Mouse (Mus musculus) neural tube, embryonic 14.5 days (tissue): ENCODE data around the gene Cuzd1. TPM values are rescaled to one million over a fixed set of nuclear protein-coding genes. Genes with fewer than 3 reads are reported as not detected.

ENCODE experiments used
- ATAC-seq: fragments of 200-750 bp; cut with Nextera tagmentation; 2 replicates; pipeline ENCODE4 v1.8.0; 2017; ENCODE audit warnings: low read depth, mild to moderate bottlenecking, moderate TSS enrichment, moderate library complexity
- H3K27ac ChIP-seq: fragments of 300-500 bp; sonication (generic); 2 replicates; pipeline ENCODE4 v1.5.1; 2014; ENCODE audit warnings: low read depth, mild to moderate bottlenecking, control low read depth, low read length, moderate library complexity, mixed read lengths
- H3K27me3 ChIP-seq: fragments of 300-500 bp; sonication (generic); 2 replicates; pipeline ENCODE4 v1.6.1; 2014; ENCODE audit warnings: low read length; ENCODE audit not compliant: control insufficient read depth, insufficient read depth
- H3K36me3 ChIP-seq: fragments of 300-500 bp; sonication (generic); 2 replicates; pipeline ENCODE4 v1.6.1; 2014; ENCODE audit warnings: low read length, mixed read lengths; ENCODE audit not compliant: control insufficient read depth, insufficient read depth
- H3K4me1 ChIP-seq: fragments of 300-500 bp; sonication (generic); 2 replicates; pipeline ENCODE4 v1.6.1; 2014; ENCODE audit warnings: low read length; ENCODE audit not compliant: control insufficient read depth, insufficient read depth
- H3K4me2 ChIP-seq: fragments of 300-500 bp; sonication (generic); 2 replicates; pipeline ENCODE4 v1.6.1; 2014; ENCODE audit warnings: mild to moderate bottlenecking, low read depth, low read length, control low read depth
- H3K4me3 ChIP-seq: fragments of 300-500 bp; sonication (generic); 2 replicates; pipeline ENCODE4 v1.5.1; 2014; ENCODE audit warnings: low read depth, low read length, control low read depth, mixed read lengths
- H3K9ac ChIP-seq: fragments of 300-500 bp; sonication (generic); replicated peaks from 2 replicates; pipeline ENCODE4 v1.6.1; 2014; ENCODE audit warnings: low read depth, mild to moderate bottlenecking, control low read depth, low read length, mixed read lengths
- H3K9me3 ChIP-seq: fragments of 300-500 bp; sonication (generic); 2 replicates; pipeline ENCODE4 v1.6.1; 2016; ENCODE audit warnings: low read length; ENCODE audit not compliant: control insufficient read depth
- WGBS: fragments of 180-500 bp; shearing (Covaris S2); extraction: QIAGEN DNeasy Blood & Tissue Kit; methylation state at CpG from one replicate; pipeline ENCODE4 v1.1.7; 2014; 5-methylcytosine and 5-hydroxymethylcytosine counted together
- polyA plus RNA-seq: library from polyadenylated mRNA; unstranded; fragments of >200 nt; fragmentation: Nextera tagmentation; extraction: Ambion mirVana; gene quantifications from 2 replicates; pipeline ENCODE4 v1.2.1, GENCODE M21; 2014

Gene Cuzd1
- polyA plus RNA-seq, 1 experiment from 2014 or later, result not detected

- no peak overlapping the region for H3K9ac ChIP-seq
- no peaks in the 10 kb centered on the region for H3K9me3 ChIP-seq
- peaks cover 6% of the 10 kb centered on the region; the same call in 1 of the 2 replicates for H3K36me3 ChIP-seq
- ATAC-seq, result no peak
- H3K4me1 ChIP-seq, result no peaks in the 10 kb centered on the region
- H3K27me3 ChIP-seq, result no peaks in the 10 kb centered on the region
- no peak overlapping the region for H3K4me3 ChIP-seq
- no peak overlapping the region for H3K27ac ChIP-seq
- no peak overlapping the region for H3K4me2 ChIP-seq
- WGBS, result 38% methylated on average over 8 of the region's 8 CpGs
Observed at GRCm38 (mm10) chr7:131337502-131338068, 15.5 kb upstream of the Cuzd1 start.

GRCm38 (mm10) chr7:131333564-131333963 is 11.5 kb upstream of the Cuzd1 start, which contains the start of gene Fam24a:
Gene Fam24a (plus strand): TSS chr7:131333864.
- Histone ChIP-seq H3K4me2 (no peak within 1 kb of the TSS), H3K4me3 (no peak within 1 kb of the TSS), H3K4me1 (no peaks in the 10 kb centered on the region), H3K9me3 (no peaks in the 10 kb centered on the region), H3K27me3 (no peaks in the 10 kb centered on the region), H3K36me3 (no peaks in the 10 kb centered on the region), H3K9ac (no peak within 1 kb of the TSS), H3K27ac (no peak within 1 kb of the TSS)
- WGBS, result 55% methylated on average over 1 of the region's 1 CpGs
- no peak for ATAC-seq

GRCm38 (mm10) chr7:131331688-131332087 is 9.6 kb upstream of the Cuzd1 start:
- Histone ChIP-seq H3K9me3 (no peaks in the 10 kb centered on the region), H3K36me3 (no peaks in the 10 kb centered on the region), H3K27me3 (no peaks in the 10 kb centered on the region), H3K4me2 (no peak overlapping the region), H3K27ac (no peak overlapping the region), H3K4me3 (no peak overlapping the region), H3K9ac (no peak overlapping the region), H3K4me1 (no peaks in the 10 kb centered on the region)
- 85% methylated on average over 2 of the region's 2 CpGs for WGBS
- no peak for ATAC-seq

- WGBS, result 96% methylated on average over 5 of the region's 5 CpGs
- no peak for ATAC-seq
Observed at GRCm38 (mm10) chr7:131329416-131329815, 7.3 kb upstream of the Cuzd1 start, which contains the start of gene Fam24b. Gene Fam24b (minus strand): TSS chr7:131329516.

GRCm38 (mm10) chr7:131327054-131327453 is 5.0 kb upstream of the Cuzd1 start:
- Histone ChIP-seq H3K9me3 (no peaks in the 10 kb centered on the region), H3K4me1 (no peaks in the 10 kb centered on the region), H3K27ac (no peak overlapping the region), H3K4me2 (no peak overlapping the region), H3K27me3 (no peaks in the 10 kb centered on the region), H3K9ac (no peak overlapping the region), H3K36me3 (no peaks in the 10 kb centered on the region), H3K4me3 (no peak overlapping the region)
- no peak for ATAC-seq
- WGBS, result 96% methylated on average over 5 of the region's 5 CpGs

More at GRCm38 (mm10) chr7:131329416-131329815, 7.3 kb upstream of the Cuzd1 start, which contains the start of gene Fam24b:
- H3K27ac ChIP-seq, result no peak within 1 kb of the TSS
- no peaks in the 10 kb centered on the region for H3K27me3 ChIP-seq
- H3K9me3 ChIP-seq, result no peaks in the 10 kb centered on the region
- no peak within 1 kb of the TSS for H3K4me2 ChIP-seq
- no peaks in the 10 kb centered on the region for H3K36me3 ChIP-seq
- no peak within 1 kb of the TSS for H3K4me3 ChIP-seq
- H3K4me1 ChIP-seq, result no peaks in the 10 kb centered on the region
- no peak within 1 kb of the TSS for H3K9ac ChIP-seq

- no peaks in the 10 kb centered on the region for H3K27me3 ChIP-seq
- H3K27ac ChIP-seq, result no peak overlapping the region
- H3K4me1 ChIP-seq, result no peaks in the 10 kb centered on the region
- WGBS, result 88% methylated on average over 6 of the region's 7 CpGs
- no peak overlapping the region for H3K4me2 ChIP-seq
- ATAC-seq, result no peak
- no peak overlapping the region for H3K4me3 ChIP-seq
- H3K9ac ChIP-seq, result no peak overlapping the region
- H3K9me3 ChIP-seq, result no peaks in the 10 kb centered on the region
- H3K36me3 ChIP-seq, result no peaks in the 10 kb centered on the region
Observed at GRCm38 (mm10) chr7:131318340-131318739, 3.8 kb downstream of the Cuzd1 start.

- no peak for ATAC-seq
- no peaks in the 10 kb centered on the region for H3K9me3 ChIP-seq
- H3K4me2 ChIP-seq, result no peak overlapping the region
- H3K9ac ChIP-seq, result no peak overlapping the region
- H3K4me1 ChIP-seq, result no peaks in the 10 kb centered on the region
- no peak overlapping the region for H3K27ac ChIP-seq
- no peaks in the 10 kb centered on the region for H3K27me3 ChIP-seq
- 77% methylated on average over 12 of the region's 12 CpGs for WGBS
- H3K36me3 ChIP-seq, result no peaks in the 10 kb centered on the region
- H3K4me3 ChIP-seq, result no peak overlapping the region
Observed at GRCm38 (mm10) chr7:131317587-131317986, 4.5 kb downstream of the Cuzd1 start.

- WGBS, result 88% methylated on average over 7 of the region's 7 CpGs
Observed at GRCm38 (mm10) chr7:131314493-131314892, 7.6 kb downstream of the Cuzd1 start.

GRCm38 (mm10) chr7:131306733-131307132 is 15.4 kb downstream of the Cuzd1 start:
- Histone ChIP-seq H3K9ac (no peak overlapping the region), H3K4me3 (no peak overlapping the region), H3K4me1 (no peaks in the 10 kb centered on the region), H3K36me3 (no peaks in the 10 kb centered on the region), H3K27ac (no peak overlapping the region), H3K9me3 (no peaks in the 10 kb centered on the region), H3K27me3 (no peaks in the 10 kb centered on the region), H3K4me2 (no peak overlapping the region)
- no peak for ATAC-seq
- WGBS, result 82% methylated on average over 5 of the region's 5 CpGs

More at GRCm38 (mm10) chr7:131314493-131314892, 7.6 kb downstream of the Cuzd1 start:
- no peaks in the 10 kb centered on the region for H3K9me3 ChIP-seq
- no peaks in the 10 kb centered on the region for H3K36me3 ChIP-seq
- no peaks in the 10 kb centered on the region for H3K4me1 ChIP-seq
- no peak overlapping the region for H3K4me2 ChIP-seq
- no peaks in the 10 kb centered on the region for H3K27me3 ChIP-seq
- ATAC-seq, result no peak
- H3K27ac ChIP-seq, result no peak overlapping the region
- no peak overlapping the region for H3K9ac ChIP-seq
- no peak overlapping the region for H3K4me3 ChIP-seq
